Mouse (Mus musculus) left cerebral cortex, adult 8-10 months (tissue): ENCODE results near the gene Tmed6. TPM values are rescaled to one million over a fixed set of nuclear protein-coding genes. Genes with fewer than 3 reads are reported as not detected.
"Not testable (repeated sequence)": the region's sequence is repeated elsewhere in the genome, so short reads cannot be mapped to it uniquely, and the experiment has no call there.

ENCODE experiments used
- DNase-seq, 2 experiments: peaks; one replicate each; pipeline ENCODE4 v3.0.0; 2022; ENCODE audit warnings: low spot score in 2 of 2
- total RNA-seq, 4 experiments: library from RNA; stranded (reverse); gene quantifications; 2 replicates each; pipeline ENCODE4 v1.2.4; 2022

Tmed6 gene
- total RNA-seq, 4 experiments from 2014 or later, result not detected

GRCm38 (mm10) chr8:107076239-107076888 lies 10.9 kb upstream of the Tmed6 start:
- DNase-seq, result no peak

DNA sequence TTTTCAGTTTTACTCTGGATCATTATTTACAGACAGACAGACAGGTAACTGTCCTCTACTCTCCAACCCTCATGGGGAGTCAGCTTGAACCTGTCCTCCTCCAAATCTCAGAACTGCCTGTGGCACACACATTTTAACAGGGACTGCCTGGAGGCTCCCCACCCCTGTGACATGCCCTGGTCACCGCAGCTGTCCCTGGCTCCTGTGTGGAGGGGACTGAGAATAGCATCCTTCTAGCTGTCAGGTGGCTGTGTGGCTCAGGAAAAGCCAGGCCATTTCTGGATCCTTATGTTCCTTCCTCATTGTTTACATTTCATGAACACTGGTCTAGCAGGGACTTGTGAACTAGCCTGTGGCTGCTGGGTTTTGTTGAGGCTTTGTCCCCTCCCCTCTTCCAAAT lies 8.7 kb upstream of the Tmed6 start:
- no peak for DNase-seq

- DNase-seq, result no peak
These were observed 8.3 kb upstream of the Tmed6 start for GRCm38 (mm10) chr8:107073706-107074105.

GRCm38 (mm10) chr8:107062613-107063012 lies 2.8 kb downstream of the Tmed6 start:
- no peak for DNase-seq

DNA sequence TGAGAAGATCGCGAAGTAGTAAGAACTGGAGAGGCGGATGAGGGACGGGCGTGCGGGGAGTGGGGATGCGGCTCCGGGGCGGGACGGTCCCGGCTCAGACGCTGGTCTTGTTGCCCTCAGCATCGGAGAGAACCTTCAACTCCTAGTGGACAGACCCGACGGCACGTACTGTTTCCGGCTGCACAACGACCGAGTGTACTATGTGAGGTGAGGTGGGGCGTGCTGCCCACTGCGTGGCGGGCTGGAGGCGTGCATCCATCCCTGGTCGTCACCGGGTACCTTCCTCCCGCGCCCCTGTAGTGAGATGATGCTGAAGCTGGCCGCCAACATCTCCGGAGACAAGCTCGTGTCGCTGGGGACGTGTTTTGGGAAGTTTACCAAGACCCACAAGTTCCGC lies 8.5 kb downstream of the Tmed6 start:
- peak in 1 of 2 experiments; percentile 40 for DNase-seq

DNA sequence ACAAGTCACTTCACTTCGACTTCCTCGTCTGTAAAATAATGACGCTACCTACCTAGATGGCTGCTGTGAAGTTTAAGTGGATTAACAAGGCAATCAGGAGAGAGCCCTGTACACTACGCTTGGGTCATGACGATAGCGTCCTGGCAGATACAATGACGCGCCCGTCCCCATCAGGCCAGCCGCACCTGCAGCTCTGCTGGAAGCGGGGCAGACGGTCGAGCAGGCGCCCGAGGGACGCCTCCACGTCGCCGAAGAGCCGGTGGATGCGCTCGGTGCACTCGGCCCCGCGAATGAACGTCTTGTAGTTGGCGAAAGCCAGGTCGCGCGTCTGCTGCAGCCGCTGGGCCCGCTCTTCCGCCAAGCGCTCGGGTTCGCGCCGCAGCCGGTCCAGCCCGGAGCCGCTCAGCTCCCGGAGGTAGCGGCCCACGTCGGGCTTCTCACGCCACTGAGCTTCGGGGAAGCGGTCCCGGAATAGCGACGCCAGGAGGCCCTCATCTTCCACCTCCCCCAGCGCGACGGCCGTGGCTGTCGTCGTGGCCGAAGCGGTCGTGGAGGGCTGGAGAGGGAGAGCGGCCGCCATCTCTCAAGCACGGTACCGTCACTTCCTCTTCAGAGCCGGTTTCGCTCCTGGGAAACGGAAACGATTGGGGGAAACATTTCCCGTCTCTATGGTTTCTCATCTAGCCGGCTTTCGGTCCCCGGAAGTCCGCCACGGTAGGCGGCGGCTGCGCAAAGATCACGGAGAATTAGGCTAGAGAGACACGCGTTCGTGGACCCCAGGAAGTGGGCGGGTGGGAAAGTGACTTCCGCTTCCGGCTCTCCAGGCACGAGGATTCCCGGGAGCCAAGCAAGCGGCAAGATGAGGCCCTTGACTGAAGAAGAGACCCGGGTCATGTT lies 9.1 kb downstream of the Tmed6 start, which contains the start of the genes Cog8 and Nip7:
TSS of gene Cog8 (minus strand) at position 614 of the 897 bp plus-strand sequence.
TSS of gene Nip7 (plus strand) at position 802 of the 897 bp plus-strand sequence.
- DNase-seq, result peak; percentile 90 to 96

DNA sequence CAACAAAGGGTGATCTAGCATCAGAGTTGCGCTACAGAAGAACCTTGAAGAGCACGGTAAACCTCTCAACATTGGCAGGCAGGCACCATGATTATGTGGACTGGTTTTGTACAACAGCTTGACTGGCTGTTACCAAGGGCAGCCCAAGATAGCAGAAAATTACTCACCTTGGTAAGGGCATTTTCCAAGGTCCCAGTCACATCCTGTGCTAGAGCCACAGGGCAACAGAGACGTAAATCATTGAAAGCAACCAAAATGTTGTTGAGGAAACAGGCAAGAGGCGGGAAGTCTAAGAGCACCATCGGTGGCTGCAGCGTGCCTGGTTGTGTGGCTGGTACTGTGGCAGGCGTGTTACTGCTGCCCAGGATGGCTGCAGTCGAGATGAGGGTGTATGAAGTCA lies 13.4 kb downstream of the Tmed6 start:
- DNase-seq, result no peak

- DNase-seq, result no peak
These were observed 16.0 kb downstream of the Tmed6 start for GRCm38 (mm10) chr8:107049480-107049879.

DNA sequence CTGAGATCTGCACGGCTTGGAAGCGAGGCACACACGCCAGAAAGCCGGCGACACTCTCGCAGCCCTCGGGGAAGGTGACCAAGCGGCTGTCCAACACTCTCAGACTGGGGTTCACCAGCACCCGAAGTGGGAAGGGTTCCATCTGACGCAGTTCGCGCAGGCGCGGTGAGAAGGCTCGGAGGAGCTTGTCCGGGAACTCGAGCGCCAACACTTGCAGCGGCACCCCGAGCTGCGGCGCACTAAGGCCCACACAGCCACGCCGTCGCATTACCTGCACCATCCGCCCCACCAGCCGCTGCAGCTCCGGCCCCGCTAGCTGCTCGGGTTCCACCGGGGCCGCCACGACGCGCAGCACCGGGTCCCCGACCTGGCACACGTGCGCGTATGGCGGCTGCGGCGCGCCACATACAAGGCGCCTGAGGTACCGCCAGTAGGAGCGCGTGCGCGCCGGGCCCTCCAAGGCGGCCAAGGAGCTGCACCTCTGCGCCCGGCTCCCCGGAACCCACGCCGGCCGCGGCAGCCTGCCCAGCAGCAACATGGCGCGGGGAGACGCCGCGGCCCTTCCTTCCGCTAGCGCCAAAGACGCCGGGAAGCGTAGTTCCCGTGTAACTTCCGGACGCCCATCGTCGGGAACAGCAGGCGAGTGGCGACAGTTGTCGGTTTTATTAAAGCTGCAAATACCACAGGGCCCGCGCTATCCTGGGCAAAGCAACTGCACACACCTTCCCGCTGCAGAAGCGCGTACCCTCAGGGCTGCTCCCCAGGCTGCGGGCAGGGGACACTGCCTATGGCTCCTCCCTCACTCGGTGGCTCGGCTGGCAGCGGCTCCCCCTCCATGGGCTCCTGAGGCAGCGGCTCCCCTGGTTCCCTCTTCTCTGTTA lies 17.1 kb downstream of the Tmed6 start, which contains the start of gene Pdf:
TSS of gene Pdf (minus strand) at position 554 of the 881 bp plus-strand sequence.
- DNase-seq, result peak; percentile 72 to 79

DNA sequence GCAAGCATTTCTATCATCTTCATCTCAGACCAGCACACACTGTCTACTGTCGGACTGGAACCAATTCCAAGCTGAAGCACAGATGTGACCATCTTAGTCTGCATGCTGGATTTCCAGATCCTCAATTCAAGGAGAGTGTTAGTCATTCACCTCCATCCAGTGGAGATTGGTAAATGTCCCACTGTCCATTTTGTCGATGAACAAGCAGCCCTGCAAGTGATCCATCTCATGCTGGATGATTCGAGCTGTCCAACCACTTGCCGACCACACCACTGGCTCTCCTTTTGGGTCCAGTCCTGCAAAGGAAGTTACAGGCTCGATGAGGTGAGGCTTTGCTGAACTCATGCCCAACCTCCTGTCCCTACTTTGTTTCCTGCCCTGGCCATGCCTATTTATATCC lies 18.5 kb downstream of the Tmed6 start:
- DNase-seq, result no peak

DNA sequence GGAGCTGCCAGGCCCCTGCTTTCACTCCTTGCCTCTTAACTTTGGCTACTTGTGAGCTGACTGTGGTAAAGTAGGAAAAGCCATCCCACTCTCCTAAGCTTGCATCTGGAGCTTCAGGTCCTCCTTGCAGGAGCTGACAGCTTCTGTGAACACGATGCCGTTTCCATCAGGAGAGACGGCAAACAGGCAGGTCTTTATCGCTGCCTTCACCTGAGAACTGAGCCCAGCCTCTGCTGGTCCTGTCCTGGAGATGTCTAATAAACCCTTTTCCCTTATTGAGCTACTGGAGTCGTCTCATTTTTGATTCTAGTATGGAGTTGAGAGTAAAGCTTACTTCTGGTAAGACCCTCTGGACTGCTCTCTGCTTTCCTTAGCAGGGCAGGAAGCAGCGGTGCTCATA lies 20.0 kb downstream of the Tmed6 start:
- no peak for DNase-seq

DNA sequence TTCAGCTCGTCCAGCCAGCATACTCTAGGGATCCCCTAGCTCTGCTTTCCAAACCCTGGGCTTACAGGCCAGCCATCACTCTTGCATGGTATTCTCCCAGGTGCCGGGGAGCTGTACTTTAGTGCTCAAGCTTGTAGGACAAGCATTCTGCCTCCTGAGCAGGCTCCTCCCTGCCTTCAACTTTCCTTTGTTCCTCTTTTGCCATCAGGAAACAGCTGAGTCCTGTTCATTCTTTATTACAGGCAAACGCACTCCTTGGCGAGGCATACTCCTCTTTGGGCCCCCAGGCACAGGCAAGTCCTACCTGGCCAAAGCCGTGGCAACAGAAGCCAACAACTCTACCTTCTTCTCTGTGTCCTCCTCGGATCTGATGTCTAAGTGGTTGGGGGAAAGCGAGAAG lies 24.8 kb downstream of the Tmed6 start:
- no peak for DNase-seq

- no peak for DNase-seq
These were observed 28.8 kb downstream of the Tmed6 start for GRCm38 (mm10) chr8:107036626-107037025.

- no peak for DNase-seq
These were observed 29.8 kb downstream of the Tmed6 start for GRCm38 (mm10) chr8:107035641-107036040.

DNA sequence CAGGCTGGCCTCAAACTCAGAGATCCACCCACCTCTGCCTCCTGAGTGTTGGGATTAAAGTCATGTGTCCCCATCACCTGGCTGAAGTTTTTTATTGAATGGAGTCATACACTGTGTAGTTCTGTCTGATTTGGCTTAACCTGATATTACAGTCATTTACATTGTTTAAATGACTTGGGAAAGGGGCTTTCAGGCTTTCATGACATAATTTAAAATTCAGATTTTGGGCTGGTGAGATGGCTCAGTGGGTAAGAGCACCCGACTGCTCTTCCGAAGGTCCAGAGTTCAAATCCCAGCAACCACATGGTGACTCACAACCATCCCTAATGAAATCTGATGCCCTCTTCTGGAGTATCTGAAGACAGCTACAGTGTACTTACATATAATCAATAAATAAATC lies 31.8 kb downstream of the Tmed6 start:
- DNase-seq, result not testable (repeated sequence)

DNA sequence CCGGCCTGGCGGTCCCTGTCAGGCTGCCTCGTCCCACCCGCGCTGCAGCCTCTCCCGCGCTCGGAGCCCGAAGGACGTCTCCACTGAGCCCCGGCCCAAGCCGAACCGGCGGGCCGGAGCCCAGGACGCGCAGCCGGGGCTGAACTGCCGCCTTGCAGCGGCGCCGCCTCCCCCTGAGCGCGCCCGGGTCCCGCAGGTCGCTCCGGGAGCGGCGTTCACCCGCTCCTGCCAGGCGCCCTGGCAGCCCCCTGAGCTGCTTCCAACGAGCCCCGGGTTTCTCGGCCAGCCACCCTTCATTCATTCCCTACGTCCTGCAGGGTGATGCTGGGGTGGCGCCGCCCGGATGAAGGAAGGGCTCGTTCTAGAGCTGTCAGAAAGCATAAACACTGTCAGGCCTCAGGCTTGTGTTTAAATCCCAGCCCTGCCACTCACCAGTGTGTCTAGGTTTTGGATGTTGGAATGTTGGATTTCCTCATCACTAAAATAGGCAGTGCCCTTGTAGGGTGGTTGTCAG lies 33.8 kb downstream of the Tmed6 start:
- DNase-seq, result no peak

- peak; percentile 89 to 91 for DNase-seq
These were observed 34.5 kb downstream of the Tmed6 start, which contains the start of gene Vps4a for GRCm38 (mm10) chr8:107030650-107031576. Vps4a (plus strand) TSS chr8:107031222.

- no peak for DNase-seq
These were observed 35.4 kb downstream of the Tmed6 start for GRCm38 (mm10) chr8:107030058-107030457.

GRCm38 (mm10) chr8:107029310-107029709 lies 36.1 kb downstream of the Tmed6 start:
- no peak for DNase-seq

- no peak for DNase-seq
These were observed 42.0 kb downstream of the Tmed6 start for GRCm38 (mm10) chr8:107023479-107023878.
